Mouse (Mus musculus): ENCODE results near the gene Esrra. TPM values are rescaled to one million over a fixed set of nuclear protein-coding genes. Genes with fewer than 3 reads are reported as not detected.
A peak's percentile ranks its signal among the peaks of the same experiment; 100 is the strongest.

Gene Esrra
- total RNA-seq, 2 experiments from 2014 or later, result 2.4 to 3.1 TPM

DNA sequence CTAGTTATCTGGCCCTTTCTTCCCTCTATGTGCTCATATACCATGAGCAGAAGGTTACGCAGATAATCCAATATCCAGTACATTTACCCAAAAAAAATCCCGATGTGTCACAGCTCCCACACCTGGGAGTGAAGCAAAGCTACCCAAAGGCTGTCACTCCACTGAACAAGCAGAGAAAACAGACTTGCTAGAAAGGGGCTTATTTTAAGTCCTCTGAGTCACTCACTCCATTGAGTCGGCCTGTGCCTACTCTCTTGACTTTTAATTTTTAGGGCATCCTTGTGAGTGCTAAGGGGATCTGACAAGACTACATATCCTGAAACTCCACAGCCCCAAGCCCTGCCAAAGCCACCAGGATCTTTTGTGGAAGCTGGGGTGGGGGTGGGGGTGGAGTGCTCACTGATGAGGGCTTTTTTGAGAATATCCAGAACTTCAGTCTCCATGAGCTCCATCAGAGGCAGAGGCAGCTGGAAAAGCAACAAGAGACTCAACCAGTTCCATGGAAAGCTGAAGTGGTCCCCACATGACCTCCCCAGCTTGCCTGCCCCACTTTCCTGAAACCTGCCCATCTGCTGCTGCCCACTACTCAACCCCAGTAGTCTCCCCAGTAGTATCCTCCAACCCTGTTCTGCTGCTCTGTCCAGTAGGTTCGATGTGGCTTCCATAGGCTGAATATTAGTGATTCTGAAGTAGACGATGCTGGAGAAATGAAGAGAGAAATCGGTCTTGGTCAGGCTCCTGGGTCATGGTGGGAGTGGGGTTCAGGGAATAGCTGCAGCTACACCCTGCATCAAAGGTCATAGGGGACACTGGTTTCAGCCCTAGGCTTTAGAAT, 1.5 kb upstream of the Esrra start:
- ATAC-seq (replicated peaks; ENCODE audit: low FRiP score, poor library complexity, severe bottlenecking), result no peak

GRCm38 (mm10) chr19:6920741-6921636, 624 bp downstream of the Esrra start:
- no peak for ATAC-seq (replicated peaks; ENCODE audit: low FRiP score, poor library complexity, severe bottlenecking)

GRCm38 (mm10) chr19:6919876-6920740, 1.5 kb downstream of the Esrra start:
- no peak for ATAC-seq (replicated peaks; ENCODE audit: low FRiP score, poor library complexity, severe bottlenecking)

DNA sequence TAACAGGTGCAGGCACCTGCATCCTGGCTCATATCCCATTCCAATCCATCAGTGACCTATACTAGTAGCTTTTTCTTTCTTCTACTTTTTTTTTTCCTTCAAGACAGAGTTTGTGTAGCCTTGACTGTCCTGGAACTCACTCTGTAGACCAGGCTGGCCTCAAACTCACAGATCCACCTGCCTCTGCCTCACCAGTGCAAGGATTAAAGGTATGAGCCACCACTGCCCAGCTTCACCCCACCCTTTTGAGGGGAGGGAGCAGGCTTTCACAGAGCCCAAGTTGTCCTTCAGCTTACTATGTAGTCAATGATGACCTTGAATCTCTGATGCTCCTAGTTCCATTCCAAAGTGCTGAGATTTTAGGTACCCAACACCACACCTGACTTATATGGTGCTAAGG, 2.2 kb downstream of the Esrra start:
- no peak for ATAC-seq (replicated peaks; ENCODE audit: low FRiP score, poor library complexity, severe bottlenecking)

- ATAC-seq (replicated peaks; ENCODE audit: low FRiP score, poor library complexity, severe bottlenecking), result no peak
Measured at GRCm38 (mm10) chr19:6918321-6918720, 3.3 kb downstream of the Esrra start.

DNA sequence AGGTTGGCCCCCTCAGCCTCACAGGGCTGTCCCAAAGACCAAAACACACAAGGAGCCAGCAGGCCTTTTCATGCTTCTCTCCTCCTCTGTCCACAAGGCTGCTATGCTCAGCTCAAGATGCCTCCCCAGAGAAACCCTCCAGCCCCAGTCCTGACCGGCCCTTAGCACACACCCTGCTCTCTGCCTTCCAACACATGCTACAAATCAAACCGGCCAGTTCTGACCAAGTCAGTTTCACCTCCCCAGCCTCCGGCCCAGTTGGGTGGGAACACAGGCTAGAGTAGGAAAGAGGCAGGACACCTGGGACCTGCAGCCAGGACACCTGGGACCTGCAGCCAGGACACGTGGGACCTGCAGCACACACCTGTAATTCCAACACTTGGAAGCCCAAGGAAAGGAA, 5.1 kb downstream of the Esrra start:
- ATAC-seq (replicated peaks; ENCODE audit: low FRiP score, poor library complexity, severe bottlenecking), result no peak

- ATAC-seq (replicated peaks; ENCODE audit: low FRiP score, poor library complexity, severe bottlenecking), result no peak
Measured at GRCm38 (mm10) chr19:6915276-6915675, 6.3 kb downstream of the Esrra start.

- no peak for ATAC-seq (replicated peaks; ENCODE audit: low FRiP score, poor library complexity, severe bottlenecking)
Measured at GRCm38 (mm10) chr19:6914540-6914939, 7.1 kb downstream of the Esrra start.

DNA sequence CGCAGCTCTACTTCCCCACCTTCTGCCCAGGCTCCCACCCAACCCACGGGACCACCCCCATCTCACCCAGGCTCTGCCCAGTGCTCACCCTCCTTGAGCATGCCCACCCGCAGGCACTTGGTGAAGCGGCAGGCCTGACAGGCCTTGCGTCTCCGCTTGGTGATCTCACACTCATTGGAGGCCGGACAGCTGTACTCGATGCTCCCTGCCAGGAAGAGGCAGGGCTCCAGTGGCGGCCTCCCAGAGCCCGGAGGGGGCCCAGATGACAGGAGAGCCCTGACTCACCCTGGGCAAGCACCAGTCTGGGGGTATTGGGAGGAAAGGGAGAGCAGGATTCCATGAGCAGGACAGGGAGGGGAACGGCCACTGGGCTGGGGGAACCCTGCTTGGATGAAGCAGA, 7.6 kb downstream of the Esrra start:
- ATAC-seq (replicated peaks; ENCODE audit: low FRiP score, poor library complexity, severe bottlenecking), result no peak

GRCm38 (mm10) chr19:6913036-6913435, 8.6 kb downstream of the Esrra start:
- no peak for ATAC-seq (replicated peaks; ENCODE audit: low FRiP score, poor library complexity, severe bottlenecking)

DNA sequence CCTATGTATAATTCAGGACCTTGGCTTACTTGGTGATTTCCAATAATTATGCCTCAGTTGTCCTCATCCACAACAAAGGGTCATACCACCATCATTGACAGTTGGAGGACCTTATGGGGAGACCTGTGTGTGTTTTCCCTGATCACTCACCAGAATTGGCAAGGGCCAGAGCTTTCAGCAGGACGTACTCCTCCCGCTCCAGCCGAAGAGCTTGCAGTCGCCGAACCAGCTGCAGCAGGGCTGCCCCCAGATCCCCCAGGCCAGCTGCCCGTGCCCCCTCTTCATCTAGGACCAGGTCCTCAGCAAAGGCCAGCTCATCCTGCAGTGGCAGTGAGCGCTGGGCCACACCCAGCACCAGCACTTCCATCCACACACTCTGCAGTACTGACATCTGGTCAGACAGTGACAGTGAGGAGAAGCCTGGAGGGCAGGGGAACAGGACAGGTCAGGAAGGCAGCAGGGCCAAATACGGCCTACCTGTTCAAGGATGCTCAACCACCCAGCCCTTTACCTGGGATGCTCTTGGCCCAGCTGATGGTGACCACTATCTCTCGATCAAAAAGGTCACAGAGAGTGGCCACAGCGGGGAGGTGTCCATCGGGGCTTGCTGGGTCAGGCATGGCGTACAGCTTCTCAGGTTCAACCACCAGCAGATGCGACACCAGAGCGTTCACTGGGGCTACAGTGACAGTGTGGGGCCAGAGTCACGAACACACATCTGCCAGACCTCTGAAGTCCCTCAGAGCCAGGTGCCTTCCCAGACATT, 9.2 kb downstream of the Esrra start:
- ATAC-seq (replicated peaks; ENCODE audit: low FRiP score, poor library complexity, severe bottlenecking), result no peak

- ATAC-seq (replicated peaks; ENCODE audit: low FRiP score, poor library complexity, severe bottlenecking), result no peak
Measured at GRCm38 (mm10) chr19:6911101-6912074, 10.2 kb downstream of the Esrra start.

- ATAC-seq (replicated peaks; ENCODE audit: low FRiP score, poor library complexity, severe bottlenecking), result peak; percentile 54
Measured at GRCm38 (mm10) chr19:6910306-6910705, 11.3 kb downstream of the Esrra start.

- peak; percentile 91 for ATAC-seq (replicated peaks; ENCODE audit: low FRiP score, poor library complexity, severe bottlenecking)
Measured at GRCm38 (mm10) chr19:6909507-6910289, 11.9 kb downstream of the Esrra start, which contains the start of the genes Trmt112 and Prdx5. Gene Trmt112 (plus strand): TSS chr19:6909698. Gene Prdx5 (minus strand): TSS chr19:6910106.

DNA sequence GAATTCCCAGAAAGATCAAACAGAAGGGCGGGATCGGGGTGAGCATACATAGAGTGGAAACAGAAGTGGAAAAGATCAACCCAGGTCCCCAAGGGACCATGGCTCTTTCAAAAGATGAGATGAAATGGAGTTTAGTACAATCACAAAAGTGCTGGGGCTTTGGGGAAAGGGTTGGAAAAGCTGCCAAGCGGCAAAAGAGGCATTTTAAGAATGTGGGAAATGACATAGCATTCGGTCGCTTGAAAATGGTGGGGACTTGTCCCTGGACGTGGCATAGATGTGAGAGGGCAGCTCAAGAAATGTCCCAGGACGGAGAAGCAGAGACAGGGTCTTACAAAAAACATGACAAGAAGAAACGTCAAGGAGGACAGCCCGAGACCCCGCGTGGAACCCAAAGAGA, 12.6 kb downstream of the Esrra start:
- no peak for ATAC-seq (replicated peaks; ENCODE audit: low FRiP score, poor library complexity, severe bottlenecking)

DNA sequence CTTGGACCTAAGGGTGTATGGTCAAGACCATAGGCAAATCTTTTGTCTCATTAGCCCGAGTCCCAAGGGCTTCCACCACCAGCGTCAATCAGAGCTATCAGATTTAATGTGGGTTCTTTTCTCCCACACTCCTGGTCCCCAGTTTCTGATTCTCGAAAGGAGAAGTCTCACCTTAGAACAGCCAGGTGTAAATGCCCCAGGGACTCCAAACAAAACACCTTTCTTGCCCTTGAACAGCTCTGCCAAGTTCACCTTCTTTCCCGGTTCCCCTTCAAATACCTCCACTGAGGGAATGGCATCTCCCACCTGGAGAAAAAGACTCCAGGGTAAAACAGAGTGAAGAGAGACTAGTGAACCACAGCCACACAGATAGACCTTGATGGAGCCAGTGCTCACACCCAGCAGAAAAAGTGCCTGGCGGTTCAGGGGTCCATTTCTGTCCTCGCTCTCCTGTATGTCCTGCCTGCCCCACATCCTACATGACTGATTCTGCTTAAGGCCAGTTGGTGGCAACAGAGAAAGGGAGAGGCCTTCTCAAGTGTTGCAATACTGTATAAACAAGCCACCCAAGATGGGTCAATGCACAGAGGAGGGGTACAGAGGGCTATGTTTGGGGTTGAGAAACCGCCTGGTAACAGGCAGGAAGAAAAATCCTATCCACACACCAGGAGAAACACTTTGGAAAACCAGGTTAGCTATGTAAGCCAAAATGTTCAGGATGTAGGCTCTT, 13.6 kb downstream of the Esrra start:
- ATAC-seq (replicated peaks; ENCODE audit: low FRiP score, poor library complexity, severe bottlenecking), result no peak

- ATAC-seq (replicated peaks; ENCODE audit: low FRiP score, poor library complexity, severe bottlenecking), result no peak
Measured at GRCm38 (mm10) chr19:6907094-6907493, 14.5 kb downstream of the Esrra start.

All from erythroblast, adult 5-6 weeks (primary cell).